Mouse (Mus musculus) cerebellum, adult 9-11 months (tissue): Measurements from ENCODE around the gene Olfr187.
"Not testable (repeated sequence)": the region's sequence is repeated elsewhere in the genome, so short reads cannot be mapped to it uniquely, and the experiment has no call there.

ENCODE experiments used
- DNase-seq: peaks from one replicate; pipeline ENCODE4 v3.0.0; 2022

Gene Olfr187

GRCm38 (mm10) chr16:59039710-59040109 is at the start of gene Olfr187:
Olfr187 (minus strand) TSS chr16:59039767.
- no peak for DNase-seq

DNA sequence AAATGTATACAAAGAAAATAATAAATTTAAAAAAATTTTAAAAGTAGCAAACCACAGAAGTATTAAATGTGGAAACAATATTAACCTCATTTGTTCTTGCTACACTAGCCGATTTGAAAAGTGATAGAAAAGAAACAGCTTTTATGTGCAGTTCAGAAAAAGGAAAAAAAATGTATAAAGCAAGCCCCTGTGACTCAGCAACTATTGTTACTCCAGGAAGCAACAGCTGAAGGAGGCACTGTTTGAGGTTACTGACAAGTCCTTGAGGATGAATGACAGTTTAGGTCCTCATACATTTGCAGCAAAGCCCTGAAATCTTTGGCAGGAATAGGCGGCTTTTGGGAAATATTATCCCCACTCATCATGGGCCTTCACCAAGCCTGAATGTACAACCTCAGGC is 41.5 kb upstream of the Olfr187 start:
- DNase-seq = not testable (repeated sequence)

GRCm38 (mm10) chr16:59077905-59078304 is 38.3 kb upstream of the Olfr187 start, which contains the start of gene Olfr190:
Olfr190 (minus strand) TSS chr16:59078005.
- no peak for DNase-seq

DNA sequence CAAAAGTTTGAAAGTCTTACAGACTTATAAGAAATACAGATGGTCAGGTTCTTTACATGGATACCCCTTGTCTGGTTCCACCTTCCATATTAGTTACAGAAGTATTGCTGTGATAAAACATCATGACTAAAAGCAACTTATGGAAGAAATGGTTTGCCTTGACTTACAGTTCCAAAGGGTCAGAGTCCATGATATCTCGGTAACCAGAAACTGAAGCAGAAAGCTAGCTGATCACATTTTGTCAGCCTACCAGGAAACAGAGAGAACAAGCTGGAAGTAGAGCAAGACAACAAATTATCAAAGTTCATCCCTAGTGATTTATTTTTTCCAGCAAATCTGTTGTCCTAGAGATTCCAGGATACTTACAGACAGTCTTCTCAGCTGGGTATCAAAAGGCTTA is 34.0 kb upstream of the Olfr187 start:
- DNase-seq = no peak

GRCm38 (mm10) chr16:59071755-59072154 is 32.2 kb upstream of the Olfr187 start:
- no peak for DNase-seq

DNA sequence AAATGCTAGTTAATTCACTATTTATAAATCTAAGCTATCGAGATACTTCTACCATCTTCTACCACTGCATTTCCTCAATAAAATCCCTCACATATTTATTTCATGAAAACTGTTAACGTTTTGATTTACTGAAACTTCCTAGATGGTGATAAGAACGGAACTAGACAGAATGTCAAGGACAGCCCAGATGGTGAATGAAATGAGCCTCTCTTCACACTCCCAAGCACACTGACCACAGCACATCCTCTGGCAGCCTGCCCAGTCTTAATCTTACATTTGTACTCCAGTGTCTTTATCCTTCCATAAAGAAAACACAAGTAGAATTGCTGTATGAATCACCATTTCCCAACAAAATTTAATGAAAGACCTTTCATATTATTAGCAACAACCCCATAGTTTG is 22.8 kb upstream of the Olfr187 start:
- not testable (repeated sequence) for DNase-seq

GRCm38 (mm10) chr16:59049286-59049685 is 9.7 kb upstream of the Olfr187 start:
- not testable (repeated sequence) for DNase-seq

- DNase-seq = no peak
Observed at GRCm38 (mm10) chr16:59048860-59049259, 9.3 kb upstream of the Olfr187 start.

DNA sequence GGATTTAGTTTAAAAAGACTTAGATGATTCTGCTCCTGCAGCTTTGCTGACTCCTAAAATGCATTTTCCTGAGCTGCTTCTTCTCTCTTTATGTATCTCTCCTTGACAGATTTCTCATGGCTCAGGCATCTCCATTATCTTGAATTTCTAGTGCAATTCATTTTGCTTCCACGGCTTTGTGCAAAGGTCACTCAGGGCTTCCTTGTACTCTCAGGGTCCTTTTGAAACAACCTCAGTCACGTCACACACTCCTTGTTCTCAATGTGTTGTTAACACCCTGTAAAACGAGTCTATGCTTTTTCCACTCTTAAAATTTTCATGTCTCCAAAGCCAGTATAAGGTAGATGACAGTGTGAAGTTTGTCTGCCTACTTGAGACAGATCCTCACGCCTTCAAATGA is 8.0 kb upstream of the Olfr187 start:
- DNase-seq = no peak

- DNase-seq = no peak
Observed at GRCm38 (mm10) chr16:59045835-59046234, 6.3 kb upstream of the Olfr187 start.

DNA sequence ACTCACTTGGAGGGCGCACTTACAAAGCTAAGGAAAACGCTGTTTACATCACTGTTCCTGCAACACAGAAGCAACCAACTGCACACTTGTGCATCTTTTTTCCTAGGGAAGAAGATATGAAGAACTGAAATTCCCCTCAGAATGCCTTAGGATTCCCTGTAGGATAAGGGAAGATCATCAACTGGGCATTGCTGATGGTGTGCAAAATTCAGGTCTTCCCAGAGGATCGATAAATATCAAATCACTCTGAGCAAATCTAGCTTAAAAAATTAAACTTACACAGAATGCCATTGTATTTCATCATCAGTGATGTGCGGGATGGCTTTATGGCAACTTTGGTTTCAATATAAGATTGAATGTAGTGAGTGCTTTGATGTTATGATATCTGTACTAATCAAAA is 9.4 kb downstream of the Olfr187 start, which contains the start of gene Olfr186:
Gene Olfr186 (minus strand): TSS at position 101 of the 400 bp plus-strand sequence.
- no peak for DNase-seq

DNA sequence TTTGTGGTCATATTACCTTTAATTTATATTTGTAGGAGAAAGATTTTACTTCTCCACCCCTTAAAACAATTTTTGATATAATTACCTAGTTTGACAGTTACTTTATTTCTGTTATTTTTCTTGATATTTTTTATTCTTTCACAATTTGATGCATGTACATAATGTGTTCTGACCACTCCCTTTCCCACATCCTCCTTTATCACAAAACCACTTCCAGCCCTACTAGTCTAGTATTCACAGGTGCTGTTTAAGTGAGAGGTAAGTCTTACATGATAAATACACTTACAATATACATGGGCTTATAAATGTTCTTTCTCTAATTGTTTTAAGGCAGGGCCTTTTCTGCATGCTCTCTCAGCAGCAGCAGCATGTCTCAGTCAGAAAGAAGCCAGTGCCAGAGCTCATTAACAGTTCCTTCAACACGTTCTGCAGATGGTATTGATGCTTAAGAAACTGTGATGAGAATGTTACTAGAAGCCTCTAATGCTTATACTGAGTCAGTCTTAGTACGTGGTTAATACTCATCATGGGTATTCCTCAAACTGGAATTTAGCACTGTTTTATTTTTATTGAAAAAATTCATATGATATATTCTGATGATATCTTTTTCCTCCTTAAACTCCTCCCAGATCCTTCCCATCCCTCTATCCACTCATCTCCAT is 26.1 kb downstream of the Olfr187 start:
- DNase-seq = no peak

- no peak for DNase-seq
Observed at GRCm38 (mm10) chr16:59007146-59007545, 32.4 kb downstream of the Olfr187 start.

- DNase-seq = no peak
Observed at GRCm38 (mm10) chr16:58995057-58995456, 44.5 kb downstream of the Olfr187 start, which contains the start of gene Olfr183. Olfr183 (plus strand) TSS chr16:58995357.
